Mouse (Mus musculus) right cerebral cortex, postnatal 25 days (tissue): Measurements from ENCODE around the gene Padi1.

Experiments used
- DNase-seq: peaks from one replicate; pipeline ENCODE4 v3.0.0; 2022

Padi1 gene

DNA sequence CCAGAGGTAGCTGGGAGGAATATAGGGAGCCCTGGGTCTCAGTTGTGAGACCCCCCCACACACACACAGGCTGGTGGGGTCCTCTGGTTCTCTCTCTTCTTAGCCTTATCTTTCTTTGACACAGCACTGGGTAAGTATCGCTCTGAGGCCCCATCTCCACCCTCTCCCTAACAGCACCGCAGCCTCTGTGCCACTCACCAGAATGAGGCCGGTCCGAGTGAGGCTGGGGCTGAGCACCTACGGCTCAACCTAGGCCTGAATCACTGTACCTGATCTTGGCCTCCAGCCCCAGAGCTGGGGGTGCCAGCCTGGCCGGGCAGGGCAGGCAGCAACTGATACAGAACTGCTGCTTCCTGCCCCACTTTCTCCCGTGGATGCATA lies 15.2 kb upstream of the Padi1 start:
- DNase-seq, result no peak

DNA sequence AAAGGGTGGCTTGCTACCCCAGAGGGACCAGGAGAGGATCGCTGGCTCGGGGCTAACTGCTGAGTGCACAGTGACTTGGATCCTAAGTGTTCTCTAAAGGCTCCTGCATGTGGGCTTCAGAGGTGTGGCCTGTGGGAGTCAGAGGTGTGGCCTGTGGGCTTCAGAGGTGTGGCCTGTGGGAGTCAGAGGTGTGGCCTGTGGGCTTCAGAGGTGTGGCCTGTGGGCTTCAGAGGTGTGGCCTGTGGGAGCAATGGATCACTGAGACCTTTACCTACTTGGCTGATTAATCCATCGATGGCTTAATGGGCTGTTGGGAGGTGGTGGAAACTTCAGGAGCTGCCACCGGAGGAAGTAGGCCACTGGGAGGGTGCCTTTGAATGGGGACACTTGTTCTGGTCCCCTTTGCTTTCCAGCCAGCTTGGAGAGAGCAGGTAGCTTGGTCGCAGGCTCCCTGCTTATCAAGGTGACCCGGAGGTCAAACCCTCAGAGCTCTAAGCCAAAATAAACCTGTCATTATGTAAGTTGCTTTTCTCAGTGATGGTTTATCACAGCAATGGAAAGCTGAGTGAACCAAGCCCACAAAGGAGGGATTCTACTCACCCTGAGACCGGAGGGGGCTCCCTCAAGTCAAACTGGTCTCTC lies 14.7 kb upstream of the Padi1 start:
- no peak for DNase-seq

GRCm38 (mm10) chr4:140859291-140859690 lies 13.7 kb upstream of the Padi1 start:
- DNase-seq, result no peak

DNA sequence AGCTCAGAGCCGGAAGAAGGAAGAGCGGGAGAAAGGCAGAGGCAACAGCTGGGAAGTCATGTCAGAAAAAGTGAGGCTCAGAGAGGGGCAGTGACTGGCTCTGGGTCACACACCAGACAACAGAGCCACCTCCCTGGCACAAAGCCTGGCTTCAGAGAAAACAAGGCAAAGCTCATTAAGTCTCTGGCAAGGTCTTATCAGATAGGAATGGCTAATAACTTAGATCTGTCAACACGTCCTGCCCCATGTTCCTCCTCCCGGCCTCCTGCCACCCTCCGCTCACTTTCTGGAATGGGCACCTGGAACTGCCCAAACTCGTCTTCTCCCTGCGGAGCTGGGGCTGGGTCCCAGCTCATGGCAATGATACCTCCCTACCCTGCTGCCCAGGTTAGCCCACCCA lies 12.2 kb upstream of the Padi1 start:
- no peak for DNase-seq

DNA sequence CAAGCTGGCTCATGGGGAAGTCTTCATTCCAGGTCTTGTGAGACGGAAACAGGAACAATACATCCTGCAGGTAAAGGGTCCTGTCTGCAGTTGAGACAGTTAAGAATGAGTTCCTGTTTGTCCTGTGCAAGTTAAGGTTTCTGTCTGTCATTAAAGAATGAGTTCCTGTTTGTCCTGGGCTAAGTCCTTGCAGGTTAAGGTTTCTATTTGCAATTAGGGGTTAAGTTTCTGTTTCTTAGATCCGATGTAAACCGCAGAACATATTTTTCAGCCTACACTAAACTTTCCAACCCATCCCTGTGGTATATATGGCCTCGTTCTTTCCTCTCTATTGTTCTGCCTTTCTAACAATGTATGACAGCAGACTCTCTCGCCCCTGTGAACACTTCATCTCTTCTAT lies 11.5 kb upstream of the Padi1 start:
- DNase-seq, result no peak

DNA sequence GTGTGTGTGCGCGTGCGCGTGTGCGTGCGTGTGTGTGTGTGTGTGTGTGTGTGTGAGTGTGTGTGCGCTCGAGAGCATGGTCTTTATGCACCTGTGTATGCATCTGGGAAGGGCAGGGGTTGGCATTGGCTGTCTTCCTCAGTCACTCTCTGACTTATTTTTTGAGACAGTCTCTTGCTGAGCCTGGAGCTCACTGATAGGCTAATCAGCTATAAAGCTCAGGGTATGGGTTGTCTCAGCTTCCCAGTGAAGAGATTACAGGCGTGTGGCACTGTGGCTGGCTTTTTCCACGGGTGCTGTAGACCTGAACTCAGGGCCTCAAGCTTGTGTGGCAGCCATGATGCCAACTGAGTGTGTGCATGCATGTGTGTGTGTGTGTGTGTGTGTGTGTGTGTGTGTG lies 9.6 kb upstream of the Padi1 start:
- DNase-seq, result no peak

GRCm38 (mm10) chr4:140854455-140854864 lies 8.9 kb upstream of the Padi1 start:
- DNase-seq, result no peak

GRCm38 (mm10) chr4:140853626-140854025 lies 8.0 kb upstream of the Padi1 start:
- DNase-seq, result no peak

DNA sequence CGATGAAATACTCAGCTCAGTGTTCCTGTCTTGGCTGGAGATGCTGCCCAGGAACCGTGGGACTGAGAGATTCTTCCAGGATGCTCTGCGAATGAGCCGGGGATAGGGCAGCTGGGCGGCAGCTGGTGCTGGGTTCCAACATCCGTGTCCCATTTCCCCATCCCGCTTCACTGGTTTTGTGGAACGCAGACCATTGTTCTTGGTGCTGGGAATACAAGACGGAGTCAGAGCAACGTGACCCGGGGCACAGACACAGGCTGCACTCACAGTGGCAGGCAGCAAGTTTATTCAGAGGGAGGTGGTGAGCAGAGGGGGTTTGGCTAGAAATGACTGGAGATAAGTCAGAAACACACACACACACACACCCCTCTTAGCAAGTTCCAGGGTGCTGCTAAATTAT lies 3.7 kb upstream of the Padi1 start:
- DNase-seq, result no peak

DNA sequence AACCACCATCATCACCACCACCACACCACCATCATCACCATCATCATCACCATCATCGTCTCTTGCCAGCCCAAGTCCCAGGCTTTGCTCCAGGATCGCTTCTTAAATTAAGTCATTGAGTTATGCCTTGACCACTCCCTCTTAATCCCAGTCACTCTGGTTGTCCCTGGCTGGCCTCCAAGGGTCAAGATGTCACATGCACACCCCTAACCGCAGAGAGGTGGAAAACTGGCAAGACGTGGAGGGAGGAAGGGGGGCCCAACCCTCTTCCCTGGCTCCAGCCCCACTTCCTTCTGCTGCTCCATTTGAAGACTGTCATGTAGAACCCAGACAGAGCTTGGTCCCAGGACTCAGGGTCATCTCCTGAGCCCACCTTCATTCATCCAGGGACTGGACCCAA lies 587 bp downstream of the Padi1 start:
- no peak for DNase-seq

DNA sequence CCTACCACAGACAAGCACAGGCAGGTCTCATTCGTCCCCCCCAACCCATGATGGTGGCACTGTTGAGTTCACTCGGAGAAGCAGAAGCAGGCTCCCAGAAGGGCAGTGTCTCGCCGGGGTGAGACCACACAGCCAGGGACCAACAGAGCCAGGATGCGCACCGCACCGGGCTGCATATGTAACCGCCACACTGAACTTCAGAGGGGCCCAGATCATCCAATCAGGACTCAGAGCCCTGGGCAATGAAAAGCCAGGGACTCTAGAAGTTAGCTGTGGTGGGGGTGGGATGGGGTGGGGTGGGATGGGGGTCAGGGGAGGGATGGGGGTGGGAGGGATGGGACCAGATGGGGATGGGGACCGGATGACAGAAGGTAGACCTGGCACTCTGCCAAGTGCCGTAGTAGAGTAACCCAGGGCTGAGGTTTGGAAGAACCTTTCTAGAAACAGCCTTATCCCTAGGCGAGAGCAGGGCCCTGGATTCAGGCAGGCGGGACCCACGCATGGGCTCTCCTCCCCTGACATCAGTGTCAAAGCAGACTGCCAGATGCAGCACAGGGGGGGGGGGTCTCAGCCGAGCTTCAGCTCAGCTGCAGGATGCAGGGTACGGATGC lies 1.8 kb downstream of the Padi1 start:
- DNase-seq, result no peak

DNA sequence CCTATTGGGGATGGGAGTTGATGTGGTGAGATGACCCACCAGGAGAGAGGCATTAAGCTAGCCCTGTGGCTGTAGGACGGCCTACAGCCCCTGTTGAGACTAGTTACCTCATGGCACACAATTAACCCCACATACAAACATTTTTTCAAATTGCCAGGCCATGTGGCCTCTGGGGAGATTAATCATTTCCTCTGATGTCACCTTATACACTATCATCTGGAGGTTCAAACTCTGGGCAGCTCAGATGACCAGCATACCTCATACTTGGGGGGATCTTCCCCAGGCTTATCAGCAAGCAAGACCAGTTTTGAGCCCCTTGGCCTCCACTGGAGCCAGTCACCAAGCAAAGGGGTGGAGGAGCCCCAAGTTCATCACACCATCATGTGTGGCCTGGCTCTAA lies 2.7 kb downstream of the Padi1 start:
- no peak for DNase-seq

GRCm38 (mm10) chr4:140837879-140838278 lies 7.7 kb downstream of the Padi1 start:
- no peak for DNase-seq

- no peak for DNase-seq
Observed at GRCm38 (mm10) chr4:140836208-140836866, 9.2 kb downstream of the Padi1 start.

- no peak for DNase-seq
Observed at GRCm38 (mm10) chr4:140835682-140836081, 9.9 kb downstream of the Padi1 start.

GRCm38 (mm10) chr4:140834327-140834934 lies 11.1 kb downstream of the Padi1 start:
- no peak for DNase-seq

- no peak for DNase-seq
Observed at GRCm38 (mm10) chr4:140832821-140833220, 12.8 kb downstream of the Padi1 start.

- DNase-seq, result no peak
Observed at GRCm38 (mm10) chr4:140831808-140832207, 13.8 kb downstream of the Padi1 start.

GRCm38 (mm10) chr4:140827237-140827636 lies 18.3 kb downstream of the Padi1 start:
- no peak for DNase-seq

GRCm38 (mm10) chr4:140825942-140826341 lies 19.6 kb downstream of the Padi1 start:
- no peak for DNase-seq

- DNase-seq, result peak; percentile 28
Observed at GRCm38 (mm10) chr4:140821988-140822387, 23.6 kb downstream of the Padi1 start.

- DNase-seq, result no peak
Observed at GRCm38 (mm10) chr4:140817413-140817812, 28.2 kb downstream of the Padi1 start.

GRCm38 (mm10) chr4:140815996-140816917 lies 29.3 kb downstream of the Padi1 start:
- no peak for DNase-seq
